Mouse (Mus musculus): ENCODE measurements at regions not wholly inside any gene's neighbourhood (a gene's known extent, or its start where the extent isn't known, plus 50 kb on each side); places are given as distances from the start of the nearest gene placed in this dataset.
"Not testable (repeated sequence)": the region's sequence is repeated elsewhere in the genome, so short reads cannot be mapped to it uniquely, and the experiment has no call there.

GRCm38 (mm10) chrX:19341231-19342007 is 139.7 kb downstream of the Tex13c3 start:
- not testable (repeated sequence) for H3K4me2 ChIP-seq; H3K9me3 ChIP-seq (replicated peaks); H3K36me3 ChIP-seq (replicated peaks); H3K27ac ChIP-seq (replicated peaks); H3K9ac ChIP-seq; H3K4me3 ChIP-seq (replicated peaks); H3K27me3 ChIP-seq; H3K4me1 ChIP-seq (replicated peaks); ATAC-seq (ENCODE audit: insufficient read depth)
- WGBS (ENCODE audit: insufficient replicate concordance) = 48% methylated on average over 3 of the region's 3 CpGs

- Histone ChIP-seq H3K9me3 (replicated peaks) (no peaks in the 10 kb centered on the region), H3K27ac (replicated peaks) (no peak overlapping the region), H3K27me3 (no peaks in the 10 kb centered on the region), H3K4me2 (no peak overlapping the region), H3K36me3 (replicated peaks) (no peaks in the 10 kb centered on the region), H3K4me1 (replicated peaks) (no peaks in the 10 kb centered on the region), H3K9ac (no peak overlapping the region), H3K4me3 (replicated peaks) (no peak overlapping the region)
- ATAC-seq (ENCODE audit: insufficient read depth) = no peak
- 56% methylated on average over 2 of the region's 2 CpGs for WGBS (ENCODE audit: insufficient replicate concordance)
Observed at GRCm38 (mm10) chrX:19313286-19313685, 167.8 kb downstream of the Tex13c3 start.

- 45% methylated on average over 1 of the region's 1 CpGs for WGBS (ENCODE audit: insufficient replicate concordance)
- Histone ChIP-seq H3K4me2 (no peak overlapping the region), H3K36me3 (replicated peaks) (no peaks in the 10 kb centered on the region), H3K9ac (no peak overlapping the region), H3K9me3 (replicated peaks) (no peaks in the 10 kb centered on the region), H3K4me3 (replicated peaks) (no peak overlapping the region), H3K4me1 (replicated peaks) (no peaks in the 10 kb centered on the region), H3K27me3 (no peaks in the 10 kb centered on the region), H3K27ac (replicated peaks) (no peak overlapping the region)
- no peak for ATAC-seq (ENCODE audit: insufficient read depth)
Observed at GRCm38 (mm10) chrX:19311809-19312559, 169.1 kb downstream of the Tex13c3 start.

GRCm38 (mm10) chrX:19311377-19311776 is 169.7 kb downstream of the Tex13c3 start:
- Histone ChIP-seq H3K27ac (replicated peaks) (no peak overlapping the region), H3K4me1 (replicated peaks) (no peaks in the 10 kb centered on the region), H3K9me3 (replicated peaks) (no peaks in the 10 kb centered on the region), H3K4me3 (replicated peaks) (no peak overlapping the region), H3K9ac (no peak overlapping the region), H3K36me3 (replicated peaks) (no peaks in the 10 kb centered on the region), H3K4me2 (no peak overlapping the region), H3K27me3 (no peaks in the 10 kb centered on the region)
- 17% methylated on average over 1 of the region's 1 CpGs for WGBS (ENCODE audit: insufficient replicate concordance)
- no peak for ATAC-seq (ENCODE audit: insufficient read depth)

- WGBS (ENCODE audit: insufficient replicate concordance) = 58% methylated on average over 2 of the region's 2 CpGs
- H3K9ac ChIP-seq = no peak overlapping the region
- H3K27me3 ChIP-seq = no peaks in the 10 kb centered on the region
- no peak overlapping the region for H3K4me2 ChIP-seq
- H3K9me3 ChIP-seq (replicated peaks) = no peaks in the 10 kb centered on the region
- no peaks in the 10 kb centered on the region for H3K36me3 ChIP-seq (replicated peaks)
- no peak overlapping the region for H3K27ac ChIP-seq (replicated peaks)
- ATAC-seq (ENCODE audit: insufficient read depth) = no peak
- H3K4me1 ChIP-seq (replicated peaks) = no peaks in the 10 kb centered on the region
- no peak overlapping the region for H3K4me3 ChIP-seq (replicated peaks)
Observed at GRCm38 (mm10) chrX:19288171-19288570, 192.9 kb downstream of the Tex13c3 start.

GRCm38 (mm10) chrX:19286431-19286830 is 194.7 kb downstream of the Tex13c3 start:
- Histone ChIP-seq H3K36me3 (replicated peaks) (no peaks in the 10 kb centered on the region), H3K27ac (replicated peaks) (no peak overlapping the region), H3K9me3 (replicated peaks) (no peaks in the 10 kb centered on the region), H3K4me1 (replicated peaks) (no peaks in the 10 kb centered on the region), H3K4me3 (replicated peaks) (no peak overlapping the region), H3K27me3 (no peaks in the 10 kb centered on the region), H3K4me2 (no peak overlapping the region), H3K9ac (no peak overlapping the region)
- 58% methylated on average over 5 of the region's 5 CpGs for WGBS (ENCODE audit: insufficient replicate concordance)
- no peak for ATAC-seq (ENCODE audit: insufficient read depth)

- Histone ChIP-seq H3K27me3 (no peaks in the 10 kb centered on the region), H3K4me3 (replicated peaks) (no peak overlapping the region), H3K27ac (replicated peaks) (no peak overlapping the region), H3K4me1 (replicated peaks) (no peaks in the 10 kb centered on the region), H3K9me3 (replicated peaks) (no peaks in the 10 kb centered on the region), H3K4me2 (no peak overlapping the region), H3K9ac (no peak overlapping the region), H3K36me3 (replicated peaks) (no peaks in the 10 kb centered on the region)
- 42% methylated on average over 4 of the region's 4 CpGs for WGBS (ENCODE audit: insufficient replicate concordance)
- ATAC-seq (ENCODE audit: insufficient read depth) = no peak
Observed at GRCm38 (mm10) chrX:19285773-19286172, 195.3 kb downstream of the Tex13c3 start.

GRCm38 (mm10) chrX:19283078-19283477 is 198.0 kb downstream of the Tex13c3 start:
- Histone ChIP-seq H3K27ac (replicated peaks) (no peak overlapping the region), H3K4me1 (replicated peaks) (no peaks in the 10 kb centered on the region), H3K9ac (no peak overlapping the region), H3K4me2 (no peak overlapping the region), H3K27me3 (no peaks in the 10 kb centered on the region), H3K4me3 (replicated peaks) (no peak overlapping the region), H3K36me3 (replicated peaks) (no peaks in the 10 kb centered on the region), H3K9me3 (replicated peaks) (no peaks in the 10 kb centered on the region)
- 44% methylated on average over 3 of the region's 3 CpGs for WGBS (ENCODE audit: insufficient replicate concordance)
- ATAC-seq (ENCODE audit: insufficient read depth) = no peak

- Histone ChIP-seq H3K9ac (no peak overlapping the region), H3K36me3 (replicated peaks) (no peaks in the 10 kb centered on the region), H3K4me1 (replicated peaks) (no peaks in the 10 kb centered on the region), H3K27ac (replicated peaks) (no peak overlapping the region), H3K4me2 (no peak overlapping the region), H3K27me3 (no peaks in the 10 kb centered on the region), H3K4me3 (replicated peaks) (no peak overlapping the region), H3K9me3 (replicated peaks) (no peaks in the 10 kb centered on the region)
- ATAC-seq (ENCODE audit: insufficient read depth) = no peak
Observed at GRCm38 (mm10) chrX:19264237-19264636, 216.9 kb downstream of the Tex13c3 start.

- peak; percentile 54 for ATAC-seq (ENCODE audit: insufficient read depth)
- 31% methylated on average over 2 of the region's 2 CpGs for WGBS (ENCODE audit: insufficient replicate concordance)
- no peaks in the 10 kb centered on the region for H3K36me3 ChIP-seq (replicated peaks)
Observed at GRCm38 (mm10) chrX:19246777-19247619, 234.1 kb downstream of the Tex13c3 start.

GRCm38 (mm10) chrX:19237738-19238261 is 243.3 kb downstream of the Tex13c3 start:
- ATAC-seq (ENCODE audit: insufficient read depth) = peak; percentile 97

More at GRCm38 (mm10) chrX:19246777-19247619, 234.1 kb downstream of the Tex13c3 start:
- Histone ChIP-seq H3K4me1 (replicated peaks) (no peaks in the 10 kb centered on the region), H3K27ac (replicated peaks) (no peak overlapping the region), H3K9ac (no peak overlapping the region), H3K9me3 (replicated peaks) (no peaks in the 10 kb centered on the region), H3K4me3 (replicated peaks) (no peak overlapping the region), H3K4me2 (no peak overlapping the region), H3K27me3 (no peaks in the 10 kb centered on the region)

More at GRCm38 (mm10) chrX:19237738-19238261, 243.3 kb downstream of the Tex13c3 start:
- H3K4me1 ChIP-seq (replicated peaks) = no peaks in the 10 kb centered on the region; the same call in 1 of the 2 replicates
- peak overlapping the region; percentile 86 for H3K4me2 ChIP-seq
- H3K27me3 ChIP-seq = no peaks in the 10 kb centered on the region
- peak overlapping the region; percentile 48 for H3K9ac ChIP-seq
- no peak overlapping the region for H3K27ac ChIP-seq (replicated peaks)
- no peaks in the 10 kb centered on the region for H3K9me3 ChIP-seq (replicated peaks)
- no peaks in the 10 kb centered on the region for H3K36me3 ChIP-seq (replicated peaks)
- WGBS (ENCODE audit: insufficient replicate concordance) = 13% methylated on average over 25 of the region's 26 CpGs
- peak overlapping the region; percentile 63 for H3K4me3 ChIP-seq (replicated peaks)

Measured in liver, embryonic 15.5 days (tissue).